Mouse (Mus musculus) erythroblast, embryonic 14.5 days (primary cell): ENCODE measurements around the gene Stim2. TPM values are rescaled to one million over a fixed set of nuclear protein-coding genes. Genes with fewer than 3 reads are reported as not detected.

Source experiments
- H3K27me3 ChIP-seq: 2 replicates; pipeline ENCODE4 v1.6.1; 2012; ENCODE audit warnings: inconsistent platforms; ENCODE audit not compliant: control insufficient read depth
- H3K36me3 ChIP-seq: 2 replicates; pipeline ENCODE4 v1.6.1; 2012; ENCODE audit warnings: mild to moderate bottlenecking, inconsistent platforms; ENCODE audit not compliant: control insufficient read depth
- H3K4me1 ChIP-seq: 2 replicates; pipeline ENCODE4 v1.6.1; 2012; ENCODE audit warnings: inconsistent platforms; ENCODE audit not compliant: control insufficient read depth
- H3K4me3 ChIP-seq: replicated peaks from 2 replicates; pipeline ENCODE3; 2012; ENCODE audit warnings: moderate library complexity, mild to moderate bottlenecking, inconsistent platforms
- H3K9me3 ChIP-seq: 2 replicates; pipeline ENCODE4 v1.6.1; 2012; ENCODE audit warnings: low read length, inconsistent platforms, mixed read lengths; ENCODE audit not compliant: control insufficient read depth
- GATA1 ChIP-seq: IDR thresholded peaks from 2 replicates; pipeline ENCODE4 v1.6.1; 2012; ENCODE audit warnings: low read length, inconsistent platforms, mixed read lengths
- TAL1 ChIP-seq: IDR thresholded peaks from 3 replicates; pipeline ENCODE4 v1.6.1; 2012; ENCODE audit warnings: low read length, inconsistent platforms, mixed read lengths
- polyA plus RNA-seq: library from polyadenylated mRNA; stranded (reverse); fragments of >175 nt; gene quantifications from 2 replicates; pipeline ENCODE4 v1.2.3, GENCODE M21; 2012

Stim2 gene
- polyA plus RNA-seq, 1 experiment = 0.11 TPM

GRCm38 (mm10) chr5:53987496-53987895, 10.8 kb upstream of the Stim2 start:
- Histone ChIP-seq H3K36me3 (no peaks in the 10 kb centered on the region), H3K9me3 (no peaks in the 10 kb centered on the region), H3K27me3 (peaks cover 2% of the 10 kb centered on the region; the same call in 1 of the 2 replicates), H3K4me3 (no peak overlapping the region), H3K4me1 (no peaks in the 10 kb centered on the region)
- TF ChIP-seq GATA1 = no peak
- no peak for TF ChIP-seq TAL1

- no peaks in the 10 kb centered on the region for H3K9me3 ChIP-seq
- H3K4me3 ChIP-seq = no peak overlapping the region
- no peak for TF ChIP-seq GATA1
- TF ChIP-seq TAL1 = no peak
- no peaks in the 10 kb centered on the region for H3K36me3 ChIP-seq
- no peaks in the 10 kb centered on the region for H3K4me1 ChIP-seq
- peaks cover 5% of the 10 kb centered on the region for H3K27me3 ChIP-seq
These were observed 10.2 kb upstream of the Stim2 start for GRCm38 (mm10) chr5:53988053-53988452.

GRCm38 (mm10) chr5:53992616-53993015, 5.7 kb upstream of the Stim2 start:
- H3K4me1 ChIP-seq = peaks cover 14% of the 10 kb centered on the region
- TF ChIP-seq GATA1 (no peak), TAL1 (no peak)
- no peaks in the 10 kb centered on the region for H3K36me3 ChIP-seq
- no peaks in the 10 kb centered on the region for H3K9me3 ChIP-seq
- H3K4me3 ChIP-seq = no peak overlapping the region
- H3K27me3 ChIP-seq = peaks cover 30% of the 10 kb centered on the region

- Histone ChIP-seq H3K4me1 (peaks cover 29% of the 10 kb centered on the region), H3K27me3 (peaks cover 37% of the 10 kb centered on the region), H3K9me3 (no peaks in the 10 kb centered on the region), H3K4me3 (no peak overlapping the region), H3K36me3 (no peaks in the 10 kb centered on the region)
- TF ChIP-seq TAL1 (no peak), GATA1 (no peak)
These were observed 3.7 kb upstream of the Stim2 start for GRCm38 (mm10) chr5:53994576-53994975.

- peaks cover 39% of the 10 kb centered on the region for H3K27me3 ChIP-seq
- peaks cover 37% of the 10 kb centered on the region for H3K4me1 ChIP-seq
- H3K9me3 ChIP-seq = no peaks in the 10 kb centered on the region
- H3K4me3 ChIP-seq = peak overlapping the region; percentile 63
- no peaks in the 10 kb centered on the region for H3K36me3 ChIP-seq
- TF ChIP-seq GATA1 = no peak
- no peak for TF ChIP-seq TAL1
These were observed 3.0 kb upstream of the Stim2 start for GRCm38 (mm10) chr5:53995316-53995715.

GRCm38 (mm10) chr5:53996822-53997221, 1.5 kb upstream of the Stim2 start:
- no peak for TF ChIP-seq TAL1
- TF ChIP-seq GATA1 = no peak
- Histone ChIP-seq H3K9me3 (no peaks in the 10 kb centered on the region), H3K4me1 (peaks cover 38% of the 10 kb centered on the region), H3K27me3 (peaks cover 39% of the 10 kb centered on the region), H3K4me3 (no peak overlapping the region), H3K36me3 (no peaks in the 10 kb centered on the region)

- no peaks in the 10 kb centered on the region for H3K9me3 ChIP-seq
- H3K4me3 ChIP-seq = peak overlapping the region; percentile 90
- no peaks in the 10 kb centered on the region for H3K36me3 ChIP-seq
- TF ChIP-seq TAL1 = no peak
- no peak for TF ChIP-seq GATA1
- H3K4me1 ChIP-seq = peaks cover 38% of the 10 kb centered on the region
- H3K27me3 ChIP-seq = peaks cover 30% of the 10 kb centered on the region
These were observed 603 bp downstream of the Stim2 start for GRCm38 (mm10) chr5:53998743-53999460.

GRCm38 (mm10) chr5:53999461-53999770, 1.1 kb downstream of the Stim2 start:
- no peak for TF ChIP-seq GATA1
- no peak for TF ChIP-seq TAL1
- peak overlapping the region; percentile 90 for H3K4me3 ChIP-seq
- H3K27me3 ChIP-seq = peaks cover 25% of the 10 kb centered on the region
- H3K9me3 ChIP-seq = no peaks in the 10 kb centered on the region
- peaks cover 38% of the 10 kb centered on the region for H3K4me1 ChIP-seq
- H3K36me3 ChIP-seq = no peaks in the 10 kb centered on the region

GRCm38 (mm10) chr5:53999831-54000230, 1.5 kb downstream of the Stim2 start:
- no peak for TF ChIP-seq TAL1
- TF ChIP-seq GATA1 = no peak
- H3K4me3 ChIP-seq = peak overlapping the region; percentile 90

GRCm38 (mm10) chr5:54001021-54001420, 2.7 kb downstream of the Stim2 start:
- no peaks in the 10 kb centered on the region for H3K36me3 ChIP-seq

More at GRCm38 (mm10) chr5:53999831-54000230, 1.5 kb downstream of the Stim2 start:
- Histone ChIP-seq H3K27me3 (peaks cover 21% of the 10 kb centered on the region), H3K36me3 (no peaks in the 10 kb centered on the region), H3K4me1 (peaks cover 34% of the 10 kb centered on the region), H3K9me3 (no peaks in the 10 kb centered on the region)

More at GRCm38 (mm10) chr5:54001021-54001420, 2.7 kb downstream of the Stim2 start:
- no peak overlapping the region for H3K4me3 ChIP-seq
- no peak for TF ChIP-seq GATA1
- no peak for TF ChIP-seq TAL1
- peaks cover 29% of the 10 kb centered on the region for H3K4me1 ChIP-seq
- H3K27me3 ChIP-seq = peaks cover 12% of the 10 kb centered on the region
- no peaks in the 10 kb centered on the region for H3K9me3 ChIP-seq
